Mouse (Mus musculus) macrophage (primary cell): Measurements from ENCODE around the gene Olfr1048. TPM values are rescaled to one million over a fixed set of nuclear protein-coding genes. Genes with fewer than 3 reads are reported as not detected.
"Not testable (repeated sequence)": the region's sequence is repeated elsewhere in the genome, so short reads cannot be mapped to it uniquely, and the experiment has no call there.

Source experiments
- H3K27ac ChIP-seq: fragments of 350-480 bp; formaldehyde crosslinking; 2 replicates; pipeline ENCODE4 v1.9.0; 2021
- H3K36me3 ChIP-seq: fragments of 350-480 bp; formaldehyde crosslinking; 2 replicates; pipeline ENCODE4 v1.9.0; 2021; ENCODE audit errors: inconsistent target
- H3K4me3 ChIP-seq: fragments of 350-480 bp; formaldehyde crosslinking; 2 replicates; pipeline ENCODE4 v1.9.0; 2021; ENCODE audit errors: inconsistent target
- H3K79me2 ChIP-seq: fragments of 350-480 bp; formaldehyde crosslinking; 2 replicates; pipeline ENCODE4 v1.9.0; 2021; ENCODE audit errors: inconsistent target
- WGBS: methylation state at CpG from one replicate; pipeline ENCODE4 v1.1.7; 2026; ENCODE audit warnings: inconsistent platforms; ENCODE audit not compliant: missing documents; 5-methylcytosine and 5-hydroxymethylcytosine counted together
- polyA plus RNA-seq: library from polyadenylated mRNA; stranded (reverse); fragments of 250-400 nt; gene quantifications from 3 replicates; pipeline ENCODE4 v1.2.4, GENCODE M21; 2018; ENCODE audit warnings: inconsistent platforms
- total RNA-seq, 78 experiments: library from RNA; depleted of rRNA; stranded (reverse); fragments of 250-400 nt; gene quantifications; 1 replicate in 9 of 78; 2 replicates in 24 of 78; 3 replicates in 43 of 78; 4 replicates in 2 of 78; pipeline ENCODE4 v1.2.4; 2018; ENCODE audit warnings: inconsistent platforms in 56 of 78

Olfr1048 gene
- total RNA-seq (2018; cell fraction: chromatin; rRNA removed) = not detected
- total RNA-seq (2018; cell fraction: cytosol; rRNA removed) = not detected
- total RNA-seq (2018; cell fraction: nucleus; rRNA removed) = not detected
- not detected in 3 replicates for polyA plus RNA-seq

DNA sequence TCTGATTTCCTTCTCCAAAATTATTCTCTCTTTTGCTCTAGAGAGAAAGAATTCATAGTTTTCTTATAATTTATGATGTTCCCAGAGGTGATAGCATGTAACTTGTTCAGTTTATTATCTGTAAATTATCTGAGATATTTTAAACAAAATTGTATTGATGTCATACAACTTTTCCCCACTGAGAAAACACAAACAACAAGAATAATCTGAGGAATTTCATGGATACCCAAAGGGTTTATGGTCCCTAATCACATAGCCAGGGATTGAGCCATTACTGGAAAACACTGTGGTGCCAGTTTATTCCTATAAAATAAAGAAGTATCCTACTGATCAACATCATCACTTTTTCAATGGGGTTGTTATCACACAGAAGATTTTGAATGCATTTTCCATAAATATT lies at the start of gene Olfr1048:
Olfr1048 (minus strand) TSS at position 101 of the 400 bp plus-strand sequence.
- H3K4me3 ChIP-seq = no peak within 1 kb of the TSS

DNA sequence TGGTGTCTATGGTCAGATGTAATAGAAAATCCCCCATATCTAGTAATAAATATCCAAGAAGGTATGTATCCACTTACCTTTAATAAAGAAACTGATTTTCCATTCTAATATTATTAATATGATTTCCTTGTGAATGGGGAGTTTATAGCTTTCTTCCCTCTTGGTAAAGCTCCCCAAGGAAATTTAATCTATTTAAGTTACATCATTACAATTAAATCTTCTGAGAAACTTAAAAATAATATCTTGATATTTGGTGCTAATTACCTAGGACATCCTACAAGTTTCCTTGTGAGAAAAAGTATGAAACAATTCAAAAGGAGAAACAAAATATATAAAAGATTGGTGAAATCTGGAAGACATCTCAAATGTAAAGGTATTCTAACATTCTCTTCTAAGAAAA lies 38.9 kb upstream of the Olfr1048 start, which contains the start of gene Olfr1051:
Olfr1051 (minus strand) TSS at position 101 of the 400 bp plus-strand sequence.
- H3K36me3 ChIP-seq, H3K79me2 ChIP-seq, H3K27ac ChIP-seq: not testable (repeated sequence)

More for the DNA sequence above, at the start of gene Olfr1048:
- Histone ChIP-seq H3K79me2 (no peaks in the 10 kb centered on the region), H3K27ac (no peak within 1 kb of the TSS), H3K36me3 (no peaks in the 10 kb centered on the region)

DNA sequence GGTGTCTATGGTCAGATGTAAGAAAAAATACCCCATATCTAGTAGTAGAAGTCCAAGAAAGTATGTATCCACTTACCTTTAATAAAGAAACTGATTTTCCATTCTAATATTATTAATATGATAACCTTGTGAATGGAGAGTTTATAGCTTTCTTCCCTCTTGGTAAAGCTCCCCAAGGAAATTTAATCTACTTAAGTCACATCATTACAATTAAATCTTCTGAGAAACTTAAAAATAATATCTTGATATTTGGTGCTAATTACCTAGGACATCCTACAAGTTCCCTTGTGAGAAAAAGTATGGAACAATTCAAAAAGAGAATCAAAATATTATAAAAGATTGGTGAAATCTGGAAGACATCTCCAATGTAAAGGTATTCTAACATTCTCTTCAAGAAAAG lies 18.1 kb upstream of the Olfr1048 start, which contains the start of gene Olfr1049:
Olfr1049 (minus strand) TSS at position 101 of the 400 bp plus-strand sequence.
- H3K36me3 ChIP-seq, H3K79me2 ChIP-seq, H3K4me3 ChIP-seq, H3K27ac ChIP-seq: not testable (repeated sequence)

More for the DNA sequence above, 38.9 kb upstream of the Olfr1048 start, which contains the start of gene Olfr1051:
- not testable (repeated sequence) for H3K4me3 ChIP-seq

DNA sequence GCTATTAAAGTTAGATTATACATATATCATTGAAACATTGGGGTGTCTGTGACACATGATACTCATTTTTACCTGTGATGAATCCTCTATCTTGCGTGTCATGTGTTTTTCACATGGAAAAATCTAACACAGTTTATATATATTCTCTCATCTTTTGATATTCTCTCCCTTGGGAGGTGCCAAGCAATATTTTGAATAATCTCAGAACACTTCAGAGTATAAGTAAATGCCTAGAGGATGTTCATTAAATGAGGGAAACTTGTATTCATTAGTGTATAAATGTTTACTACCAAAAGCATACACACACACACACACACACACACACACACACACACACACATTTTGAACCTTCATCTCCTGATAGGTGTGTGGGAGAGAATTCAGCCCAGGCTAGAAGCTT lies 8.8 kb downstream of the Olfr1048 start, which contains the start of gene Olfr1047:
Olfr1047 (minus strand) TSS at position 101 of the 400 bp plus-strand sequence.
- Histone ChIP-seq H3K27ac (no peak within 1 kb of the TSS), H3K4me3 (no peak within 1 kb of the TSS), H3K79me2 (no peaks in the 10 kb centered on the region), H3K36me3 (no peaks in the 10 kb centered on the region)
- 100% methylated on average over 1 of the region's 1 CpGs for WGBS

DNA sequence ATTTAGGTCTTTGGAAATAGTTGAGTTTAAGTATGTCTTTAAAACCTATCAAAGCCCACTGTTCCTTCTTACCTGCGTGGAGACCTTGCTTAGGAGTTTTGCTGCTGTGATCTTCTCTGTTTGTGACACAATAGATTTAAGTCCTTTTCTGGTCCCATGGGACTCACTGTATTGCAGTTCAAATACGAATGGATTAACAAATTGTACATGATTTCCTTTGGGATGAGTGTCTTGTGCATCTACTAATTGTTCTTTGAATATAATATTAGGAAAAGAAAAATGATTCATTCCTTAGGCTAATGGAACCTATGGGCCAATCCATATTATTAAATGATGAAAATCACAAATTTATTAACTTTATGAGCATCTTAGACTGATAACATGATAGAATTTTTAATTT lies 20.9 kb downstream of the Olfr1048 start, which contains the start of gene Olfr1046:
Olfr1046 (minus strand) TSS at position 101 of the 400 bp plus-strand sequence.
- no peak within 1 kb of the TSS for H3K27ac ChIP-seq
- no peak within 1 kb of the TSS for H3K4me3 ChIP-seq
- WGBS = 79% methylated on average over 2 of the region's 2 CpGs
- no peaks in the 10 kb centered on the region for H3K36me3 ChIP-seq
- H3K79me2 ChIP-seq = no peaks in the 10 kb centered on the region

DNA sequence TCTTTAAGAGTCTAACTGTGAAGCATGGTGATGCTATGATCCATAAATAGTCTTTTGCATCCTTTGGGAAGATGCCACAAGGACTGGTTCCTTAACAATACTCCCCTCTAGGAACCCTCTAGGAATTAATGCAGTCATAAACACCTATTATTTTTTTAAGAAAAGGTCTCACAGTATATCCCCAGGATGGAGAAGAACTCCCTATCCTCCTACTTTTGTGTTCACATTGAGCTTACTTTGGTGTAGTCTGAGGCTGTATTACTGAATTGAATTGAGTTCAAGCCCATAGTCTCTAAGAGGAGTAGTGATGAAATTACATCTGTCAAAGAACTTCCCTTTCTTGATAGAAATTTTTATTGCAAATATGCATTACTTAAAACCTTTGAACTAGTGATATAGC lies 37.2 kb downstream of the Olfr1048 start, which contains the start of gene Olfr1045:
Olfr1045 (minus strand) TSS at position 101 of the 400 bp plus-strand sequence.
- Histone ChIP-seq H3K79me2 (no peaks in the 10 kb centered on the region), H3K36me3 (no peaks in the 10 kb centered on the region), H3K27ac (no peak within 1 kb of the TSS), H3K4me3 (no peak within 1 kb of the TSS)

DNA sequence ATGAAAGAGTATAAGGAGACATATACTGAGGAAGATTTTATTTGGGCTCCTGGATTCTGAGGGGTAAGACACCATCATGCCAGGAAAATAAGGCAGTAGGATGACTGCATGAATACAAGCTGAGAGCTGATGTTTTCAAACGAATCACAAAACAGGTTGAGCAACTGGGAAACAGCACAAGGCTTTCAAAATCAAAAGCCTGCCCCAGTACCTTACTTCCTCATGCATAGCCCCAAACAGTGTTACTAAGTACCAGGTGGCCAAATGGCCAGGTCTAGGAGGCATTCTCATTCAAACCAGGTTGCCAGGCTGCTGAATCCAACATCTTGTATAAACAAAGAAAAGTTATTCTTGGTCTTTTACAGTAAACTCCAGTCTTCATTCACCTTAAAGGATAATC lies 44.2 kb downstream of the Olfr1048 start:
- Histone ChIP-seq H3K27ac (no peak overlapping the region), H3K4me3 (no peak overlapping the region), H3K36me3 (no peaks in the 10 kb centered on the region), H3K79me2 (no peaks in the 10 kb centered on the region)
- 56% methylated on average over 1 of the region's 1 CpGs for WGBS

DNA sequence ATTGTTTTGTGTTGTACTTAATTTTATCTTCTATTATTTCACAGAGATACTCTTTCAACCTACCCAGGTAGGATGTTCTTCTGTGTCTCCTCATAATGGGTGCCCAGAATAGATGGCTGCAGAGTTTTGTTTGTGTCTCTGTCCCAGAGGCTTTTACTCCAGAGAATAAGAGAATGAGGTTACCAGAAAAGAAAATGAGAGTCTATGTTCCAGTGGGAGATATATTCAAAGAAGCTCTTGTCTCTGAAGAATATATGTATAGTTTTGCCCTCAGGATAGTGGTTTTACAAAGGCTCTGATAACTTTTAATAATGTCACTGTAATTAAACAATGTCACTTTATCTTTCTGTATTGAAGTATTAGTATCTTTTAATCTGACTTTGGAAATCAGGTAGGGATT lies 54.5 kb downstream of the Olfr1048 start, which contains the start of gene Olfr52:
Olfr52 (minus strand) TSS at position 101 of the 400 bp plus-strand sequence.
- no peaks in the 10 kb centered on the region for H3K36me3 ChIP-seq
- H3K4me3 ChIP-seq = no peak within 1 kb of the TSS
- H3K79me2 ChIP-seq = no peaks in the 10 kb centered on the region
- no peak within 1 kb of the TSS for H3K27ac ChIP-seq

Other genes starting within 250 kb of the Olfr1048 start
- not detected in 3 replicates for gene Olfr1031, start 250.0 kb downstream of the Olfr1048 start, polyA plus RNA-seq
- not detected in 3 replicates for gene Olfr1032, start 234.7 kb downstream of the Olfr1048 start, polyA plus RNA-seq
- gene Olfr1033, start 219.7 kb downstream of the Olfr1048 start, polyA plus RNA-seq = 0.22 TPM in 1 of 3 replicates, not detected in the others
- not detected in 3 replicates for gene Olfr1034, start 194.4 kb downstream of the Olfr1048 start, polyA plus RNA-seq
- gene Olfr1036, start 166.3 kb downstream of the Olfr1048 start, polyA plus RNA-seq = not detected in 3 replicates
- not detected in 3 replicates for gene Olfr1037, start 152.9 kb downstream of the Olfr1048 start, polyA plus RNA-seq
- gene Olfr1039, start 104.4 kb downstream of the Olfr1048 start, polyA plus RNA-seq = not detected in 3 replicates
- gene Olfr1040, start 93.6 kb downstream of the Olfr1048 start, polyA plus RNA-seq = not detected in 3 replicates
- gene Olfr1042, start 78.5 kb downstream of the Olfr1048 start, polyA plus RNA-seq = not detected in 3 replicates
- not detected in 3 replicates for gene Olfr1043, start 72.8 kb downstream of the Olfr1048 start, polyA plus RNA-seq
- gene Olfr1044, start 62.5 kb downstream of the Olfr1048 start, polyA plus RNA-seq = not detected in 3 replicates
- not detected in 3 replicates for gene Olfr52, start 54.6 kb downstream of the Olfr1048 start, polyA plus RNA-seq
- gene Olfr1045, start 37.3 kb downstream of the Olfr1048 start, polyA plus RNA-seq = not detected in 3 replicates
- gene Olfr1046, start 21.0 kb downstream of the Olfr1048 start, polyA plus RNA-seq = not detected in 3 replicates
- not detected in 3 replicates for gene Olfr1047, start 8.9 kb downstream of the Olfr1048 start, polyA plus RNA-seq
- gene Olfr1049, start 18.0 kb upstream of the Olfr1048 start, polyA plus RNA-seq = not detected in 3 replicates
- gene Olfr1051, start 38.8 kb upstream of the Olfr1048 start, polyA plus RNA-seq = not detected in 3 replicates
- not detected in 3 replicates for gene Olfr1052, start 52.2 kb upstream of the Olfr1048 start, polyA plus RNA-seq
- not detected in 3 replicates for gene Olfr1053, start 75.0 kb upstream of the Olfr1048 start, polyA plus RNA-seq
- gene Olfr1054, start 95.1 kb upstream of the Olfr1048 start, polyA plus RNA-seq = not detected in 3 replicates
- not detected in 3 replicates for gene Olfr1055, start 110.0 kb upstream of the Olfr1048 start, polyA plus RNA-seq
- not detected in 3 replicates for gene Olfr1056, start 122.2 kb upstream of the Olfr1048 start, polyA plus RNA-seq
- gene Olfr1057, start 138.1 kb upstream of the Olfr1048 start, polyA plus RNA-seq = not detected in 3 replicates
- gene Olfr1058, start 148.3 kb upstream of the Olfr1048 start, polyA plus RNA-seq = not detected in 3 replicates
- not detected in 3 replicates for gene Olfr1061, start 173.8 kb upstream of the Olfr1048 start, polyA plus RNA-seq
- not detected in 3 replicates for gene Olfr1062, start 186.5 kb upstream of the Olfr1048 start, polyA plus RNA-seq
- gene Olfr1065, start 210.3 kb upstream of the Olfr1048 start, polyA plus RNA-seq = not detected in 3 replicates
- not detected in 3 replicates for gene Olfr1066, start 216.0 kb upstream of the Olfr1048 start, polyA plus RNA-seq
- not detected in 3 replicates for gene Olfr228, start 247.1 kb upstream of the Olfr1048 start, polyA plus RNA-seq